Mouse (Mus musculus) myocyte (in vitro differentiated cells): ENCODE results near the gene Gm49380.

Source experiments
- CEBPB ChIP-seq: IDR thresholded peaks from 2 replicates; pipeline ENCODE4 v1.6.1; 2011; ENCODE audit warnings: mild to moderate bottlenecking, moderate library complexity; ENCODE audit not compliant: poor library complexity, insufficient read depth, severe bottlenecking
- E2F4 ChIP-seq: IDR thresholded peaks from one replicate; pipeline ENCODE4 v1.6.1; 2011; ENCODE audit warnings: mild to moderate bottlenecking, control low read depth, moderate library complexity; ENCODE audit not compliant: insufficient read depth
- MAX ChIP-seq: IDR thresholded peaks from one replicate; pipeline ENCODE4 v1.6.1; 2011; ENCODE audit warnings: low read depth, mild to moderate bottlenecking, control low read depth
- MYOD1 ChIP-seq, 3 experiments: IDR thresholded peaks; one replicate each; pipeline ENCODE4 v1.6.1; 2011; ENCODE audit warnings: control low read depth in 2 of 3, low read depth in 2 of 3, mild to moderate bottlenecking in 2 of 3, moderate library complexity in 1 of 3; ENCODE audit not compliant: insufficient read length in 2 of 3, control insufficient read depth in 1 of 3
- MYOG ChIP-seq, 3 experiments: IDR thresholded peaks; one replicate each; pipeline ENCODE4 v1.6.1; 2011; ENCODE audit warnings: control low read depth in 2 of 3, low read depth in 2 of 3, mild to moderate bottlenecking in 2 of 3; ENCODE audit not compliant: insufficient read length in 2 of 3, control insufficient read depth in 1 of 3, insufficient read depth in 1 of 3
- POLR2A ChIP-seq: IDR thresholded peaks from one replicate; pipeline ENCODE4 v1.6.1; 2011; ENCODE audit warnings: low read depth, mild to moderate bottlenecking, control low read depth, moderate library complexity; ENCODE audit not compliant: insufficient read length
- POLR2AphosphoS2 ChIP-seq: IDR thresholded peaks from one replicate; pipeline ENCODE4 v1.6.1; 2011; ENCODE audit warnings: low read depth, control low read depth; ENCODE audit not compliant: insufficient read length
- TCF12 ChIP-seq: IDR thresholded peaks from one replicate; pipeline ENCODE4 v1.6.1; 2011; ENCODE audit warnings: mild to moderate bottlenecking, control low read depth; ENCODE audit not compliant: poor library complexity, insufficient read depth, severe bottlenecking

- peak; percentile 97 for TF ChIP-seq POLR2A
- no peak for TF ChIP-seq MAX
- TF ChIP-seq POLR2AphosphoS2 = peak; percentile 95
- TF ChIP-seq E2F4 = no peak
- peak in 1 of 3 experiments; percentile 33 for TF ChIP-seq MYOG (IDR thresholded peaks at IDR 0.05; ENCODE audit: control insufficient read depth in 1 of 3, insufficient read depth in 1 of 3, insufficient read length in 2 of 3, low read depth in 2 of 3)
- no peak for TF ChIP-seq CEBPB
- TF ChIP-seq MYOD1 (IDR thresholded peaks at IDR 0.05; ENCODE audit: control insufficient read depth in 1 of 3, insufficient read length in 2 of 3, low read depth in 2 of 3) = peak in 1 of 3 experiments; percentile 32
- TF ChIP-seq TCF12 = no peak
Observed at GRCm38 (mm10) chr9:44084659-44085229, 28.6 kb downstream of the Gm49380 start.
